Mouse (Mus musculus) liver (tissue): ENCODE measurements around the gene Arg2.

Experiments used
- DNase-seq: peaks from one replicate; pipeline ENCODE4 v3.0.0-alpha.2; 2020; ENCODE audit warnings: mixed read lengths

The Arg2 gene

GRCm38 (mm10) chr12:79130299-79131177, at the start of gene Arg2:
Gene Arg2, plus strand, starts transcription at chr12:79130777.
- DNase-seq: peak; percentile 67

- DNase-seq: peak; percentile 90
These were observed 41.3 kb upstream of the Arg2 start, which contains the start of gene Pigh for GRCm38 (mm10) chr12:79089182-79089812. Gene Pigh, minus strand, starts transcription at chr12:79089651.

- DNase-seq: peak; percentile 61
These were observed 38.0 kb upstream of the Arg2 start for GRCm38 (mm10) chr12:79092569-79092968.

GRCm38 (mm10) chr12:79097106-79097752, 33.3 kb upstream of the Arg2 start:
- DNase-seq: no peak

GRCm38 (mm10) chr12:79103773-79104172, 26.8 kb upstream of the Arg2 start:
- DNase-seq: no peak

GRCm38 (mm10) chr12:79104544-79104943, 26.0 kb upstream of the Arg2 start:
- DNase-seq: no peak

- DNase-seq: no peak
These were observed 25.3 kb upstream of the Arg2 start for GRCm38 (mm10) chr12:79105312-79105711.

GRCm38 (mm10) chr12:79118991-79119390, 11.6 kb upstream of the Arg2 start:
- DNase-seq: no peak

- DNase-seq: no peak
These were observed 7.8 kb upstream of the Arg2 start for GRCm38 (mm10) chr12:79122820-79123219.

GRCm38 (mm10) chr12:79131178-79131675, 650 bp downstream of the Arg2 start:
- no peak for DNase-seq

- DNase-seq: no peak
These were observed 1.3 kb downstream of the Arg2 start for GRCm38 (mm10) chr12:79131706-79132460.

GRCm38 (mm10) chr12:79134676-79135075, 4.1 kb downstream of the Arg2 start:
- no peak for DNase-seq

- no peak for DNase-seq
These were observed 4.5 kb downstream of the Arg2 start for GRCm38 (mm10) chr12:79135105-79135504.

- no peak for DNase-seq
These were observed 6.4 kb downstream of the Arg2 start for GRCm38 (mm10) chr12:79136949-79137348.

GRCm38 (mm10) chr12:79138999-79139398, 8.4 kb downstream of the Arg2 start:
- no peak for DNase-seq

GRCm38 (mm10) chr12:79139417-79139816, 8.8 kb downstream of the Arg2 start:
- DNase-seq: no peak

GRCm38 (mm10) chr12:79140811-79141210, 10.2 kb downstream of the Arg2 start:
- no peak for DNase-seq

- DNase-seq: no peak
These were observed 10.8 kb downstream of the Arg2 start for GRCm38 (mm10) chr12:79141384-79141783.

- DNase-seq: no peak
These were observed 19.1 kb downstream of the Arg2 start for GRCm38 (mm10) chr12:79149653-79150052.

GRCm38 (mm10) chr12:79162876-79163275, 32.3 kb downstream of the Arg2 start:
- no peak for DNase-seq

GRCm38 (mm10) chr12:79169173-79169572, 38.6 kb downstream of the Arg2 start:
- DNase-seq: no peak

- no peak for DNase-seq
These were observed 39.8 kb downstream of the Arg2 start for GRCm38 (mm10) chr12:79170421-79170820.
